Mouse (Mus musculus): ENCODE data around the gene Plekhg6. TPM values are rescaled to one million over a fixed set of nuclear protein-coding genes. Genes with fewer than 3 reads are reported as not detected.
A peak's percentile ranks its signal among the peaks of the same experiment; 100 is the strongest.

The Plekhg6 gene
- total and polyA plus RNA-seq, 2 experiments, result 3.0 to 5.9 TPM

DNA sequence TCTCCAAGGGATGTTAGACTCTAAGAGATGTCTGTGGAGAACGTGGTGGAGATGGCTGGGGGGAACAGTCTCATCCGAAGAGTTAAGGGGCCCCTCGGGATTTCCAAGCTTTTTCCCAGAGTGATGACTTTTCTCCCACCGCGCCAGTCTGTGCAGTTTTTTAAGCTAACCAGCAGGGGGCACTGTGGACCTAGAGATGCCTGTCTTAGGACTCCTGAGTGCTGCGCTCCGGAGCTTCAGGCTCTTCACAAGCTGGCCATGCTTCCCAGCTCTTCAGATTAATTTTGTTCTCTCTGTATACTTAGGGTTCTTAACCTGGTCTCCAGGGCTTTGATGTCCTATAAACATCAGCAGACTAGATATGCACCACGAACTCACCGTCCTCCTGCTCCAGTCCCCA, 38.2 kb upstream of the Plekhg6 start:
- 17% methylated on average over 9 of the region's 9 CpGs for WGBS
- Histone ChIP-seq H3K36me3 (ENCODE audit: control insufficient read depth, insufficient read depth, low read length) (no peaks in the 10 kb centered on the region), H3K79me2 (ENCODE audit: control insufficient read depth, insufficient read depth, low read length) (no peaks in the 10 kb centered on the region), H3K9ac (ENCODE audit: low read depth, low read length) (no peak overlapping the region), H3K27me3 (ENCODE audit: control insufficient read depth, insufficient read depth, low read length) (no peaks in the 10 kb centered on the region), H3K4me3 (ENCODE audit: insufficient read depth, low read depth, low read length) (no peak overlapping the region), H3K4me1 (ENCODE audit: control insufficient read depth, insufficient read depth, low read length) (0 out of 2 replicates have a peak, but pooled peaks cover 2% of the 10 kb centered on the region), H3K27ac (replicated peaks; ENCODE audit: insufficient read depth, low read depth, low read length) (no peak overlapping the region)
- TF ChIP-seq CTCF (IDR thresholded peaks at IDR 0.05; ENCODE audit: low read depth, low read length) (peak; percentile 84), POLR2A (IDR thresholded peaks at IDR 0.05; ENCODE audit: extremely low read depth, insufficient read depth, low read length) (no peak)
- DNase-seq (ENCODE audit: extremely low read depth, low read depth, low spot score), result peak; percentile 62

DNA sequence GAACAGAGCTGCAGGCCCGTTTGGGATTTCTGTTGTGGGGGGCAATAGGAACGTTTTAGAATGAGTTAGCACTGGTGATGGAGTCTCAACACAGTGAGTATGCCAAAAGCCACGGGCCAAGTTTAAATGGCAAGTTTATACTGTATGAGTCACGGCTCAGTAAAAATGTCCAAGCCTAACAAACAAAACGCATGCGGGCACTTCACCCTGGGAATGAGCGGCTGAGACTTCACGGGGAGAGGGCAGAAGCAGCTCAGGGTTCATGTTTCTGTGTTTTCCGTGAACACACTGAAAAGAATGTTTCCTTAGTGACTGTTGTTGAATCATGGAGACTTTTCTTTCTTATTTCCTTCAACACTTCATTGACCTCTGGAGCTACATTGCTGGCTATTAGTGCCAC, 32.7 kb upstream of the Plekhg6 start:
- 89% methylated on average over 9 of the region's 9 CpGs for WGBS
- no peak overlapping the region for H3K9ac ChIP-seq (ENCODE audit: low read depth, low read length)
- H3K36me3 ChIP-seq (ENCODE audit: control insufficient read depth, insufficient read depth, low read length), result no peaks in the 10 kb centered on the region
- H3K4me1 ChIP-seq (ENCODE audit: control insufficient read depth, insufficient read depth, low read length), result 0 out of 2 replicates have a peak, but pooled peaks cover 1% of the 10 kb centered on the region
- H3K27me3 ChIP-seq (ENCODE audit: control insufficient read depth, insufficient read depth, low read length), result no peaks in the 10 kb centered on the region
- no peak for DNase-seq (ENCODE audit: extremely low read depth, low read depth, low spot score)
- no peak overlapping the region for H3K4me3 ChIP-seq (ENCODE audit: insufficient read depth, low read depth, low read length)
- H3K79me2 ChIP-seq (ENCODE audit: control insufficient read depth, insufficient read depth, low read length), result no peaks in the 10 kb centered on the region
- H3K27ac ChIP-seq (replicated peaks; ENCODE audit: insufficient read depth, low read depth, low read length), result no peak overlapping the region
- TF ChIP-seq CTCF (IDR thresholded peaks at IDR 0.05; ENCODE audit: low read depth, low read length) (no peak), POLR2A (IDR thresholded peaks at IDR 0.05; ENCODE audit: extremely low read depth, insufficient read depth, low read length) (no peak)

DNA sequence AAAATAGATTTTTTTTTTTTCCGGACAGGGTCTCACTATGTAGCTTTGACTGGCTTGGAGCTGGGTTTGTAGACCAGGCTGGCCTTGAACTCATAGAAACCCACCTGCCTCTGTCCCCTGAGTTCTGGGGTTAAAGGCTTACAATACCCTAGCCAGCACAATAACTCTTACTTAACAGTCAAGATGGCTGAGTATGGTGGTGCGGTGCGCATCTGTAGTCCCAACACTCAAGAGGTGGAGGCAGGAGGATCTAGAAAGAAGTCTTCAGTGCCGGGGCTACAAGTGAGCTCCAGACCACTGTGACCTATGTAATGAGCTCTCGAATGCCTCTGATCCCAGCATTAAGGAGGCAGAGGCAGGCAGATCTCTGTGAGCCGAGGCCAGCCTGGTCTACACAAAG, 31.1 kb upstream of the Plekhg6 start:
- 95% methylated on average over 6 of the region's 6 CpGs for WGBS
- no peak for TF ChIP-seq CTCF (IDR thresholded peaks at IDR 0.05; ENCODE audit: low read depth, low read length)
- no peak for TF ChIP-seq POLR2A (IDR thresholded peaks at IDR 0.05; ENCODE audit: extremely low read depth, insufficient read depth, low read length)
- no peak for DNase-seq (ENCODE audit: extremely low read depth, low read depth, low spot score)

DNA sequence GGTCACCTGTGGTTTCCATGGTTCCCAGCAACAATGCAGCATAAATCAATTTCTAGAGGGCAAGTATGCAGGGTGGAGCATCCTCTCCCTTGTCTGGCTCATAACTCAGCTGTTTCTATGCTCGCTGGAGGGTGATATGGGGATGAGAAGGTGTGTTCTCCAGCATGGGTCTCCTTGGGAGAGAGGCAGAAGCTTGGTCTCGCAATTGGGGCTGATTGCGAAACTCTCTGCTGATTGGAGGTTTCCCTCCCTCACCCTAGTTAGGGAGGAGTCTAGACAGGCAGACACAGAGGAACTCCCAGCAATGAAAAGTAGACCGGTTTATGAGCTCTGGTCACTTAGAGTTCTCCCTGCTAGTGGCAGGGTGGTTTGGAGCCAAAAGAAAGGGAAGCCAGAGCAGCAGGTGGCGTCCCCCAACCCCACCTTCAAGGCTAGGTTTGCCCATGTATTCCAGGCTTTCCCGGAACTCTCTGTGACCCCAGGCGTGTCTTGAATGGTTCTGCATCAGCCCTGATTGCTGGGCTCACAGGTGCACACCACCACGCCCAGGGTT, 30.5 kb upstream of the Plekhg6 start:
- peak; percentile 76 for DNase-seq (ENCODE audit: extremely low read depth, low read depth, low spot score)
- H3K4me1 ChIP-seq (ENCODE audit: control insufficient read depth, insufficient read depth, low read length), result 0 out of 2 replicates have a peak, but pooled peaks cover 1% of the 10 kb centered on the region
- H3K27me3 ChIP-seq (ENCODE audit: control insufficient read depth, insufficient read depth, low read length), result no peaks in the 10 kb centered on the region
- TF ChIP-seq CTCF (IDR thresholded peaks at IDR 0.05; ENCODE audit: low read depth, low read length) (no peak), POLR2A (IDR thresholded peaks at IDR 0.05; ENCODE audit: extremely low read depth, insufficient read depth, low read length) (no peak)
- no peak overlapping the region for H3K9ac ChIP-seq (ENCODE audit: low read depth, low read length)
- no peak overlapping the region for H3K27ac ChIP-seq (replicated peaks; ENCODE audit: insufficient read depth, low read depth, low read length)
- WGBS, result 35% methylated on average over 8 of the region's 8 CpGs
- H3K79me2 ChIP-seq (ENCODE audit: control insufficient read depth, insufficient read depth, low read length), result no peaks in the 10 kb centered on the region
- H3K4me3 ChIP-seq (ENCODE audit: insufficient read depth, low read depth, low read length), result no peak overlapping the region
- H3K36me3 ChIP-seq (ENCODE audit: control insufficient read depth, insufficient read depth, low read length), result no peaks in the 10 kb centered on the region

More for the DNA sequence above, 31.1 kb upstream of the Plekhg6 start:
- Histone ChIP-seq H3K27ac (replicated peaks; ENCODE audit: insufficient read depth, low read depth, low read length) (no peak overlapping the region), H3K27me3 (ENCODE audit: control insufficient read depth, insufficient read depth, low read length) (no peaks in the 10 kb centered on the region), H3K9ac (ENCODE audit: low read depth, low read length) (no peak overlapping the region), H3K79me2 (ENCODE audit: control insufficient read depth, insufficient read depth, low read length) (no peaks in the 10 kb centered on the region), H3K4me3 (ENCODE audit: insufficient read depth, low read depth, low read length) (no peak overlapping the region), H3K36me3 (ENCODE audit: control insufficient read depth, insufficient read depth, low read length) (no peaks in the 10 kb centered on the region), H3K4me1 (ENCODE audit: control insufficient read depth, insufficient read depth, low read length) (0 out of 2 replicates have a peak, but pooled peaks cover 1% of the 10 kb centered on the region)

DNA sequence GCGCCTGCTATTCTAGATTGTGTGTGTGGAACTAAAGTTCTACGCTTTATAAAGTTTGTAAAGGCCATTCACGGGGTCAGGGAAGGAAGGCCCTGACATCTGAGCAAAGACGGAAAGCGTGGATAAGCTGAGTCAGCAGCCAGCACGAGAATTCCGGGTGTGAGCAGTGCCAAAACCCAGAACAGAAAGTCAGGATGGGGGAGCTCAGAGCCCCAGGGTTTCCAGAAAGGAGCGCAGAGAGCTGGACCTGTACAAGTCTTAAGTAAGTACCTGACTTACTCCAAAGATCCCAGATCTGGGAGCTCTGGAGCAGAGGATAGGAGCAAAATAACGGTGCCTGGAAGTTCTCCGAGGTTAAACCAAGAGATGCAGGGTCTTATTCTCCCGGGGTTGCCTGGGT, 30.0 kb upstream of the Plekhg6 start:
- no peak overlapping the region for H3K9ac ChIP-seq (ENCODE audit: low read depth, low read length)
- H3K79me2 ChIP-seq (ENCODE audit: control insufficient read depth, insufficient read depth, low read length), result no peaks in the 10 kb centered on the region
- H3K27ac ChIP-seq (replicated peaks; ENCODE audit: insufficient read depth, low read depth, low read length), result no peak overlapping the region
- 64% methylated on average over 11 of the region's 11 CpGs for WGBS
- H3K27me3 ChIP-seq (ENCODE audit: control insufficient read depth, insufficient read depth, low read length), result no peaks in the 10 kb centered on the region
- H3K36me3 ChIP-seq (ENCODE audit: control insufficient read depth, insufficient read depth, low read length), result no peaks in the 10 kb centered on the region
- DNase-seq (ENCODE audit: extremely low read depth, low read depth, low spot score), result no peak
- no peak overlapping the region for H3K4me3 ChIP-seq (ENCODE audit: insufficient read depth, low read depth, low read length)
- 0 out of 2 replicates have a peak, but pooled peaks cover 1% of the 10 kb centered on the region for H3K4me1 ChIP-seq (ENCODE audit: control insufficient read depth, insufficient read depth, low read length)
- no peak for TF ChIP-seq POLR2A (IDR thresholded peaks at IDR 0.05; ENCODE audit: extremely low read depth, insufficient read depth, low read length)
- no peak for TF ChIP-seq CTCF (IDR thresholded peaks at IDR 0.05; ENCODE audit: low read depth, low read length)

DNA sequence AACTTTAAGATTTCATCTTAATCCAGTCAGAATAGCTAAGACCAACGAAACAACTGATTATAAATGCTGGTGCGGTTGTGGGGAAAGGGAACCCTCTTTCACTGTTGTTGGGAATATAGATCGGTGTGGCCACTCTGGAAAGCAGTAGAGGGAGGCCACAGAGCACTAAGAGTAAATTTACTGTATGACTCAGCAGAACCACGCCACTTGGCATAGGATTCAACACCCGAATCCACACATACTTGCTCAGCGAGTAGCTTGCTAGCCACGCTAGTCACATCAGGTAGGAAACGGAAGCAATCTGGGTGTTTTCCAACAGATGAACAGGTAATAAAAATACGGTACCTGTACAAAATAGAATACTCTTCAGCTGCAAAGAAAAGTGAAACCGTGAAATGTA, 27.1 kb upstream of the Plekhg6 start:
- TF ChIP-seq CTCF (IDR thresholded peaks at IDR 0.05; ENCODE audit: low read depth, low read length) (no peak), POLR2A (IDR thresholded peaks at IDR 0.05; ENCODE audit: extremely low read depth, insufficient read depth, low read length) (no peak)
- WGBS, result 77% methylated on average over 10 of the region's 10 CpGs

More for the DNA sequence above, 27.1 kb upstream of the Plekhg6 start:
- DNase-seq (ENCODE audit: extremely low read depth, low read depth, low spot score), result peak; percentile 52
- Histone ChIP-seq H3K4me1 (ENCODE audit: control insufficient read depth, insufficient read depth, low read length) (0 out of 2 replicates have a peak, but pooled peaks cover 1% of the 10 kb centered on the region), H3K27ac (replicated peaks; ENCODE audit: insufficient read depth, low read depth, low read length) (no peak overlapping the region), H3K4me3 (ENCODE audit: insufficient read depth, low read depth, low read length) (no peak overlapping the region), H3K9ac (ENCODE audit: low read depth, low read length) (no peak overlapping the region), H3K36me3 (ENCODE audit: control insufficient read depth, insufficient read depth, low read length) (no peaks in the 10 kb centered on the region), H3K79me2 (ENCODE audit: control insufficient read depth, insufficient read depth, low read length) (no peaks in the 10 kb centered on the region), H3K27me3 (ENCODE audit: control insufficient read depth, insufficient read depth, low read length) (no peaks in the 10 kb centered on the region)
